Mouse (Mus musculus) bone marrow, adult 2 months (tissue): ENCODE measurements around the gene Arhgap4.

Experiments
- CTCF ChIP-seq: fragments of 200-500 bp; IDR thresholded peaks from 2 replicates; pipeline ENCODE4 v1.5.1; 2011; ENCODE audit warnings: low read length, control low read depth; ENCODE audit not compliant: control insufficient read depth, insufficient read depth
- POLR2A ChIP-seq: fragments of 200-500 bp; IDR thresholded peaks from 2 replicates; pipeline ENCODE4 v1.6.1; 2011; ENCODE audit warnings: low read depth, mild to moderate bottlenecking, control low read depth, low read length, borderline replicate concordance; ENCODE audit not compliant: control insufficient read depth

GRCm38 (mm10) chrX:73881036-73881427 is 40.6 kb downstream of the Arhgap4 start:
- TF ChIP-seq POLR2A (no peak), CTCF (no peak)
